Comparison of ENCODE assay signal across 12 mouse cellular contexts in genomic region chr3:108406306-108406885, GRCm38 (mm10). TPM values are rescaled to one million over a fixed set of nuclear protein-coding genes. Genes with fewer than 3 reads are reported as not detected.
DNase-seq lines count a peak whose midpoint lies in the region; ATAC-seq and TF ChIP-seq lines count a peak whose summit lies in the region.
"Had no signal": no experiment of that assay in that cellular context is flagged by ENCODE, and none has a peak within 500 bp of the region (broad histone marks: within the 10 kb centered on the region; RNA-seq: fewer than 3 reads in every experiment).

No protein-coding gene starts in this region.

- no peak for ATAC-seq in neural tube, embryonic 11.5 days (ENCODE audit: insufficient read depth, low FRiP score, low TSS enrichment)
- ATAC-seq in forebrain, embryonic 11.5 days (replicated peaks; ENCODE audit: low FRiP score) = no peak
- ATAC-seq in hindbrain, embryonic 15.5 days (ENCODE audit: low FRiP score, low read depth) = no peak
- ATAC-seq in heart, embryonic 12.5 days (ENCODE audit: insufficient number of reproducible peaks, low FRiP score) = no peak
- ATAC-seq in CD4-positive, CD25-positive, alpha-beta regulatory T cell, adult 4 months = no peak

- WGBS in neural tube, embryonic 11.5 days = 81% methylated on average over 24 of the region's 24 CpGs
- WGBS in forebrain, embryonic 11.5 days = 88% methylated on average over 24 of the region's 24 CpGs
- WGBS in hindbrain, embryonic 15.5 days = 53% methylated on average over 24 of the region's 24 CpGs
- 49% methylated on average over 24 of the region's 24 CpGs for WGBS in olfactory bulb, adult 2 months
- WGBS in heart, embryonic 12.5 days = 85% methylated on average over 24 of the region's 24 CpGs

- H3K9ac ChIP-seq in neural tube, embryonic 11.5 days (ENCODE audit: low read length) = no peak overlapping the region; the same call in 1 of the 2 replicates
- H3K9ac ChIP-seq in forebrain, embryonic 11.5 days (ENCODE audit: low read length) = no peak overlapping the region
- no peak overlapping the region for H3K9ac ChIP-seq in hindbrain, embryonic 15.5 days
- H3K9ac ChIP-seq in heart, embryonic 12.5 days = no peak overlapping the region

- no peaks in the 10 kb centered on the region for H3K9me3 ChIP-seq in neural tube, embryonic 11.5 days (ENCODE audit: control insufficient read depth, low read length)
- H3K9me3 ChIP-seq in forebrain, embryonic 11.5 days (ENCODE audit: control insufficient read depth, low read length) = no peaks in the 10 kb centered on the region
- H3K9me3 ChIP-seq in hindbrain, embryonic 15.5 days = no peaks in the 10 kb centered on the region
- no peaks in the 10 kb centered on the region for H3K9me3 ChIP-seq in heart, embryonic 12.5 days (replicated peaks)
- H3K9me3 ChIP-seq: G1E had no signal

- TF ChIP-seq CTCF in olfactory bulb, adult 2 months (IDR thresholded peaks at IDR 0.05; ENCODE audit: insufficient read depth, low read depth, low read length) = no peak

- H3K27me3 ChIP-seq in neural tube, embryonic 11.5 days (ENCODE audit: control insufficient read depth, insufficient read depth, low read length) = no peaks in the 10 kb centered on the region
- H3K27me3 ChIP-seq in forebrain, embryonic 11.5 days (ENCODE audit: control insufficient read depth, insufficient read depth, low read length) = no peaks in the 10 kb centered on the region
- no peaks in the 10 kb centered on the region for H3K27me3 ChIP-seq in hindbrain, embryonic 15.5 days
- peaks cover 46% of the 10 kb centered on the region for H3K27me3 ChIP-seq in heart, embryonic 12.5 days (replicated peaks)

- H3K4me3 ChIP-seq in neural tube, embryonic 11.5 days (ENCODE audit: low read depth, low read length) = no peak overlapping the region
- no peak overlapping the region for H3K4me3 ChIP-seq in forebrain, embryonic 11.5 days (ENCODE audit: low read depth, low read length)
- no peak overlapping the region for H3K4me3 ChIP-seq in hindbrain, embryonic 15.5 days
- H3K4me3 ChIP-seq in olfactory bulb, adult 2 months (ENCODE audit: insufficient read depth, low read depth, low read length) = no peak overlapping the region
- H3K4me3 ChIP-seq in heart, embryonic 12.5 days = no peak overlapping the region

- no peak for DNase-seq in neural tube, embryonic 11.5 days (ENCODE audit: low spot score)
- DNase-seq in neural tube, embryonic 10.5 days (ENCODE audit: extremely low spot score, low spot score) = no peak
- DNase-seq in forebrain, embryonic 11.5 days (ENCODE audit: low spot score) = peak; percentile 54
- DNase-seq: gastrocnemius, postnatal 14 days; heart, postnatal 4 days; thymus, postnatal 14 days had no signal

- no peak overlapping the region for H3K4me2 ChIP-seq in neural tube, embryonic 11.5 days (ENCODE audit: low read depth)
- H3K4me2 ChIP-seq in forebrain, embryonic 11.5 days (ENCODE audit: low read depth, low read length, severe bottlenecking) = no peak overlapping the region
- no peak overlapping the region for H3K4me2 ChIP-seq in hindbrain, embryonic 15.5 days
- no peak overlapping the region for H3K4me2 ChIP-seq in heart, embryonic 12.5 days

- H3K36me3 ChIP-seq in neural tube, embryonic 11.5 days (ENCODE audit: control insufficient read depth, insufficient read depth, low read length) = peaks cover 18% of the 10 kb centered on the region
- H3K36me3 ChIP-seq in forebrain, embryonic 11.5 days (ENCODE audit: control insufficient read depth, insufficient read depth, low read length) = peaks cover 10% of the 10 kb centered on the region; the same call in 1 of the 2 replicates
- H3K36me3 ChIP-seq in hindbrain, embryonic 15.5 days = peaks cover 34% of the 10 kb centered on the region
- H3K36me3 ChIP-seq in heart, embryonic 12.5 days = no peaks in the 10 kb centered on the region; the same call in 1 of the 2 replicates
- H3K36me3 ChIP-seq: G1E had no signal

- no peak for TF ChIP-seq POLR2A in olfactory bulb, adult 2 months (IDR thresholded peaks at IDR 0.05; ENCODE audit: insufficient read depth, low read depth, low read length)

- H3K27ac ChIP-seq in neural tube, embryonic 11.5 days (ENCODE audit: low read depth, low read length) = 0 out of 2 replicates have a peak overlapping the region, but pooled peaks have one; percentile 42
- peak overlapping the region; percentile 65 for H3K27ac ChIP-seq in forebrain, embryonic 11.5 days (ENCODE audit: low read depth, low read length)
- H3K27ac ChIP-seq in hindbrain, embryonic 15.5 days (replicated peaks) = peak overlapping the region; percentile 14
- H3K27ac ChIP-seq in olfactory bulb, adult 2 months (ENCODE audit: insufficient read depth, low read depth, low read length) = peak overlapping the region; percentile 68
- H3K27ac ChIP-seq in heart, embryonic 12.5 days (ENCODE audit: poor library complexity, severe bottlenecking) = no peak overlapping the region

- peaks cover 32% of the 10 kb centered on the region for H3K4me1 ChIP-seq in neural tube, embryonic 11.5 days (ENCODE audit: control insufficient read depth, insufficient read depth, low read length)
- H3K4me1 ChIP-seq in forebrain, embryonic 11.5 days (replicated peaks; ENCODE audit: control insufficient read depth, insufficient read depth, low read length) = peaks cover 29% of the 10 kb centered on the region
- H3K4me1 ChIP-seq in hindbrain, embryonic 15.5 days (replicated peaks) = peaks cover 69% of the 10 kb centered on the region
- H3K4me1 ChIP-seq in olfactory bulb, adult 2 months (ENCODE audit: control insufficient read depth, insufficient read depth, low read length) = peaks cover 66% of the 10 kb centered on the region
- H3K4me1 ChIP-seq in heart, embryonic 12.5 days (replicated peaks) = no peaks in the 10 kb centered on the region

RNA-seq across cellular contexts. Expression of gene Celsr2, which starts 9.0 kb away (rescaled TPM):
- polyA plus RNA-seq in neural tube, embryonic 11.5 days (2014; fragmentation: Nextera tagmentation; extraction: Ambion mirVana) = 65.2 and 65.5 TPM in 2 replicates
- 52.0 and 68.1 TPM in 2 replicates for polyA plus RNA-seq in forebrain, embryonic 11.5 days (2014; fragmentation: Nextera tagmentation; extraction: Ambion mirVana)
- polyA plus RNA-seq in hindbrain, embryonic 15.5 days (2015; fragmentation: Nextera tagmentation; extraction: Ambion mirVana) = 43.1 and 44.9 TPM in 2 replicates
- not detected in 2 replicates for polyA plus RNA-seq in olfactory bulb, adult 2 months (2012; ENCODE audit: insufficient read depth, insufficient read length, low replicate concordance, missing spikeins)
- polyA plus RNA-seq in heart, embryonic 12.5 days (2016; fragmentation: Nextera tagmentation; extraction: Ambion mirVana) = 2.3 and 3.6 TPM in 2 replicates
- 1 to 10 TPM in 1 of 2 experiments, under 1 TPM in 1; 0.61 to 2.1 TPM for polyA plus RNA-seq in CD4-positive, CD25-positive, alpha-beta regulatory T cell, adult 4 months (2017; shearing (Covaris generic))

RNA-seq across cellular contexts. Expression of gene Psrc1, which starts 22.8 kb away (rescaled TPM):
- 52.0 and 54.0 TPM in 2 replicates for polyA plus RNA-seq in neural tube, embryonic 11.5 days (2014; fragmentation: Nextera tagmentation; extraction: Ambion mirVana)
- polyA plus RNA-seq in forebrain, embryonic 11.5 days (2014; fragmentation: Nextera tagmentation; extraction: Ambion mirVana) = 99.5 and 102 TPM in 2 replicates
- 11.5 and 14.5 TPM in 2 replicates for polyA plus RNA-seq in hindbrain, embryonic 15.5 days (2015; fragmentation: Nextera tagmentation; extraction: Ambion mirVana)
- polyA plus RNA-seq in olfactory bulb, adult 2 months (2012; ENCODE audit: insufficient read depth, insufficient read length, low replicate concordance, missing spikeins) = not detected in 2 replicates
- 26.4 and 27.3 TPM in 2 replicates for polyA plus RNA-seq in heart, embryonic 12.5 days (2016; fragmentation: Nextera tagmentation; extraction: Ambion mirVana)
- polyA plus RNA-seq in CD4-positive, CD25-positive, alpha-beta regulatory T cell, adult 4 months (2017; shearing (Covaris generic)) = 1 to 10 TPM; 1.7 to 3.4 TPM

RNA-seq across cellular contexts. Expression of gene Sars, which starts 38.6 kb away (rescaled TPM):
- 214 and 216 TPM in 2 replicates for polyA plus RNA-seq in neural tube, embryonic 11.5 days (2014; fragmentation: Nextera tagmentation; extraction: Ambion mirVana)
- polyA plus RNA-seq in forebrain, embryonic 11.5 days (2014; fragmentation: Nextera tagmentation; extraction: Ambion mirVana) = 180 and 189 TPM in 2 replicates
- 197 and 219 TPM in 2 replicates for polyA plus RNA-seq in hindbrain, embryonic 15.5 days (2015; fragmentation: Nextera tagmentation; extraction: Ambion mirVana)
- polyA plus RNA-seq in olfactory bulb, adult 2 months (2012; ENCODE audit: insufficient read depth, insufficient read length, low replicate concordance, missing spikeins) = 343 TPM in 1 of 2 replicates, not detected in the other
- polyA plus RNA-seq in heart, embryonic 12.5 days (2016; fragmentation: Nextera tagmentation; extraction: Ambion mirVana) = 95.8 and 98.1 TPM in 2 replicates
- polyA plus RNA-seq in CD4-positive, CD25-positive, alpha-beta regulatory T cell, adult 4 months (2017; shearing (Covaris generic)) = 100 to 1,000 TPM; 164 to 188 TPM

RNA-seq across cellular contexts. Expression of gene Mybphl, which starts 41.7 kb away (rescaled TPM):
- 0.19 and 0.31 TPM in 2 replicates for polyA plus RNA-seq in neural tube, embryonic 11.5 days (2014; fragmentation: Nextera tagmentation; extraction: Ambion mirVana)
- polyA plus RNA-seq in forebrain, embryonic 11.5 days (2014; fragmentation: Nextera tagmentation; extraction: Ambion mirVana) = not detected in 2 replicates
- 0.35 and 0.50 TPM in 2 replicates for polyA plus RNA-seq in hindbrain, embryonic 15.5 days (2015; fragmentation: Nextera tagmentation; extraction: Ambion mirVana)
- polyA plus RNA-seq in olfactory bulb, adult 2 months (2012; ENCODE audit: insufficient read depth, insufficient read length, low replicate concordance, missing spikeins) = not detected in 2 replicates
- polyA plus RNA-seq in heart, embryonic 12.5 days (2016; fragmentation: Nextera tagmentation; extraction: Ambion mirVana) = 35.1 and 39.8 TPM in 2 replicates
- polyA plus RNA-seq in CD4-positive, CD25-positive, alpha-beta regulatory T cell, adult 4 months (2017; shearing (Covaris generic)) = not detected
- polyA plus RNA-seq: embryonic facial prominence, embryonic 14.5 days; G1E had no signal
